Mouse (Mus musculus) megakaryocyte, adult 5-6 weeks (primary cell): ENCODE results near the gene Dtx3. TPM values are rescaled to one million over a fixed set of nuclear protein-coding genes. Genes with fewer than 3 reads are reported as not detected.

Source experiments
- ATAC-seq: 2 replicates; pipeline ENCODE4 v1.8.0; 2016; ENCODE audit warnings: mild to moderate bottlenecking, inconsistent platforms; ENCODE audit not compliant: poor library complexity, severe bottlenecking
- total RNA-seq, 2 experiments: library from RNA; stranded (forward) in 1 of 2; stranded (reverse) in 1 of 2; fragments of 153-499, 151-499 nt in 1 of 2; fragments of 221-1000, 200-1000 nt in 1 of 2; gene quantifications; 2 replicates each; pipeline versions ENCODE4 v1.2.3 to v1.2.4; 2015 to 2017

The Dtx3 gene
- total RNA-seq, 2 experiments from 2014 or later, result 8.2 to 9.1 TPM

- ATAC-seq, result no peak
Observed at GRCm38 (mm10) chr10:127144536-127144935, 51.0 kb downstream of the Dtx3 start.

GRCm38 (mm10) chr10:127143228-127143627, 52.3 kb downstream of the Dtx3 start:
- ATAC-seq, result no peak

GRCm38 (mm10) chr10:127141500-127141899, 54.0 kb downstream of the Dtx3 start:
- peak; percentile 52 for ATAC-seq

- ATAC-seq, result no peak
Observed at GRCm38 (mm10) chr10:127140971-127141370, 54.6 kb downstream of the Dtx3 start.

Other genes with a start within 250 kb of the Dtx3 start
- gene Ctdsp2, start 217.0 kb downstream of the Dtx3 start, total RNA-seq (2015), result 73.2 and 75.2 TPM in 2 replicates
- 38.0 and 41.9 TPM in 2 replicates for gene Ctdsp2, start 217.0 kb downstream of the Dtx3 start, total RNA-seq (2017)
- gene Avil, start 195.0 kb downstream of the Dtx3 start, total RNA-seq (2015), result 0.07 TPM in 1 of 2 replicates, not detected in the other
- 0.04 and 0.16 TPM in 2 replicates for gene Avil, start 195.0 kb downstream of the Dtx3 start, total RNA-seq (2017)
- gene Tsfm, start 164.9 kb downstream of the Dtx3 start, total RNA-seq (2015), result 17.4 and 25.7 TPM in 2 replicates
- gene Tsfm, start 164.9 kb downstream of the Dtx3 start, total RNA-seq (2017), result 17.1 and 21.0 TPM in 2 replicates
- gene Mettl1, start 154.3 kb downstream of the Dtx3 start, total RNA-seq (2015), result 4.2 and 5.4 TPM in 2 replicates
- 3.5 and 8.9 TPM in 2 replicates for gene Mettl1, start 154.3 kb downstream of the Dtx3 start, total RNA-seq (2017)
- gene Eef1akmt3, start 154.2 kb downstream of the Dtx3 start, total RNA-seq (2015), result not detected in 2 replicates
- 0.08 TPM in 1 of 2 replicates, not detected in the other for gene Eef1akmt3, start 154.2 kb downstream of the Dtx3 start, total RNA-seq (2017)
- not detected in 2 replicates for gene Cyp27b1, start 147.5 kb downstream of the Dtx3 start, total RNA-seq (2015)
- gene Cyp27b1, start 147.5 kb downstream of the Dtx3 start, total RNA-seq (2017), result not detected in 2 replicates
- gene March9, start 135.5 kb downstream of the Dtx3 start, total RNA-seq (2015), result 0.04 TPM in 1 of 2 replicates, not detected in the other
- gene March9, start 135.5 kb downstream of the Dtx3 start, total RNA-seq (2017), result 0.22 and 0.37 TPM in 2 replicates
- 276 and 285 TPM in 2 replicates for gene Cdk4, start 132.2 kb downstream of the Dtx3 start, total RNA-seq (2015)
- 174 and 258 TPM in 2 replicates for gene Cdk4, start 132.2 kb downstream of the Dtx3 start, total RNA-seq (2017)
- gene Tspan31, start 125.5 kb downstream of the Dtx3 start, total RNA-seq (2015), result 70.0 and 82.5 TPM in 2 replicates
- gene Tspan31, start 125.5 kb downstream of the Dtx3 start, total RNA-seq (2017), result 61.6 and 62.5 TPM in 2 replicates
- gene Agap2, start 120.4 kb downstream of the Dtx3 start, total RNA-seq (2015), result 4.1 and 8.3 TPM in 2 replicates
- gene Agap2, start 120.4 kb downstream of the Dtx3 start, total RNA-seq (2017), result 32.5 and 35.4 TPM in 2 replicates
- gene Os9, start 74.6 kb downstream of the Dtx3 start, total RNA-seq (2015), result 39.9 and 42.3 TPM in 2 replicates
- 170 and 195 TPM in 2 replicates for gene Os9, start 74.6 kb downstream of the Dtx3 start, total RNA-seq (2017)
- 113 TPM in 2 replicates for gene B4galnt1, start 30.5 kb downstream of the Dtx3 start, total RNA-seq (2015)
- 67.7 and 75.5 TPM in 2 replicates for gene B4galnt1, start 30.5 kb downstream of the Dtx3 start, total RNA-seq (2017)
- gene Slc26a10, start 15.1 kb downstream of the Dtx3 start, total RNA-seq (2015), result 0.91 TPM in 1 of 2 replicates, not detected in the other
- gene Slc26a10, start 15.1 kb downstream of the Dtx3 start, total RNA-seq (2017), result 0.22 and 0.53 TPM in 2 replicates
- gene Arhgef25, start 5.6 kb downstream of the Dtx3 start, total RNA-seq (2015), result 0.16 TPM in 1 of 2 replicates, not detected in the other
- 0.41 and 1.0 TPM in 2 replicates for gene Arhgef25, start 5.6 kb downstream of the Dtx3 start, total RNA-seq (2017)
- 9.6 and 12.0 TPM in 2 replicates for gene Pip4k2c, start 15.9 kb upstream of the Dtx3 start, total RNA-seq (2015)
- gene Pip4k2c, start 15.9 kb upstream of the Dtx3 start, total RNA-seq (2017), result 13.2 and 17.8 TPM in 2 replicates
- gene Kif5a, start 67.6 kb upstream of the Dtx3 start, total RNA-seq (2015), result 0.85 and 0.93 TPM in 2 replicates
- gene Kif5a, start 67.6 kb upstream of the Dtx3 start, total RNA-seq (2017), result 0.70 and 0.94 TPM in 2 replicates
- gene Dctn2, start 70.6 kb upstream of the Dtx3 start, total RNA-seq (2015), result 78.9 and 82.6 TPM in 2 replicates
- gene Dctn2, start 70.6 kb upstream of the Dtx3 start, total RNA-seq (2017), result 90.1 and 96.4 TPM in 2 replicates
- 40.4 and 48.4 TPM in 2 replicates for gene Mbd6, start 93.3 kb upstream of the Dtx3 start, total RNA-seq (2015)
- 5.6 and 8.9 TPM in 2 replicates for gene Mbd6, start 93.3 kb upstream of the Dtx3 start, total RNA-seq (2017)
- gene Mars, start 116.1 kb upstream of the Dtx3 start, total RNA-seq (2015), result 38.4 and 47.8 TPM in 2 replicates
- 80.3 and 95.2 TPM in 2 replicates for gene Mars, start 116.1 kb upstream of the Dtx3 start, total RNA-seq (2017)
- 135 and 138 TPM in 2 replicates for gene Arhgap9, start 126.2 kb upstream of the Dtx3 start, total RNA-seq (2015)
- gene Arhgap9, start 126.2 kb upstream of the Dtx3 start, total RNA-seq (2017), result 96.8 and 108 TPM in 2 replicates
- gene Gli1, start 146.2 kb upstream of the Dtx3 start, total RNA-seq (2015), result not detected in 2 replicates
- not detected in 2 replicates for gene Gli1, start 146.2 kb upstream of the Dtx3 start, total RNA-seq (2017)
- not detected in 2 replicates for gene Inhbe, start 158.7 kb upstream of the Dtx3 start, total RNA-seq (2015)
- 0.04 TPM in 1 of 2 replicates, not detected in the other for gene Inhbe, start 158.7 kb upstream of the Dtx3 start, total RNA-seq (2017)
- not detected in 2 replicates for gene Inhbc, start 174.7 kb upstream of the Dtx3 start, total RNA-seq (2015)
- gene Inhbc, start 174.7 kb upstream of the Dtx3 start, total RNA-seq (2017), result not detected in 2 replicates
- 87.2 and 101 TPM in 2 replicates for gene R3hdm2, start 184.6 kb upstream of the Dtx3 start, total RNA-seq (2015)
- gene R3hdm2, start 184.6 kb upstream of the Dtx3 start, total RNA-seq (2017), result 30.6 and 41.3 TPM in 2 replicates